Mouse (Mus musculus) brown adipose tissue, adult 24 weeks (tissue): ENCODE data around the gene Dnaaf5. TPM values are rescaled to one million over a fixed set of nuclear protein-coding genes. Genes with fewer than 3 reads are reported as not detected.

Source experiments
- H3K27ac ChIP-seq: fragments of 200-500 bp; replicated peaks from 2 replicates; pipeline ENCODE4 v1.5.1; 2012; ENCODE audit warnings: low read depth, mild to moderate bottlenecking, low read length
- H3K4me1 ChIP-seq: fragments of 200-500 bp; 2 replicates; pipeline ENCODE4 v1.6.1; 2012; ENCODE audit warnings: low read length, mixed read lengths; ENCODE audit not compliant: control insufficient read depth, insufficient read depth, insufficient read length
- H3K4me3 ChIP-seq: fragments of 200-500 bp; 2 replicates; pipeline ENCODE4 v1.5.1; 2012; ENCODE audit warnings: low read depth, mild to moderate bottlenecking, low read length, moderate library complexity; ENCODE audit not compliant: insufficient read depth
- polyA plus RNA-seq: library from polyadenylated mRNA; stranded (reverse); fragments of >200 nt; gene quantifications from 2 replicates; pipeline ENCODE4 v1.2.4, GENCODE M21; 2012; ENCODE audit not compliant: missing spikeins, insufficient read depth, insufficient read length

Dnaaf5 gene
- polyA plus RNA-seq, 1 experiment = 8.2 TPM

DNA sequence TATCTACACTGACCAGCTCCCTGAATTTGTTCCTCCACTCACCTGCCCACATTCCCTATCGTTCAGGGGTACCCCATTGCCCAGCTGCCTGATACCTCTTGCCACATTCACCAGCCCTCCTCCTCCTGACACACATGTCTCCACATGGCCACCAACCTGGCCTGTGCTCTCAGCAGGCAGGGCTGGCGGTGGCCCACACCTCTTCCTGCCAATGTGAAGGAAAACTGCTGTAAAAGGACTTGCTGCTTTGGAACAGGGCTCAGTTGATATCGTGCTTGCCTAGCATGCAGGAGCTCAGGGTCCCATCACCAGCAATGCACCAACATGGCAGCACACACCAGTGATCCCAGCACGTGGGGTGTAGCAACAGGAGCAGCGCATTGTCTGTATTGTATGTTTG is 19.7 kb upstream of the Dnaaf5 start:
- no peak overlapping the region for H3K27ac ChIP-seq
- no peak overlapping the region for H3K4me3 ChIP-seq
- H3K4me1 ChIP-seq = no peaks in the 10 kb centered on the region

DNA sequence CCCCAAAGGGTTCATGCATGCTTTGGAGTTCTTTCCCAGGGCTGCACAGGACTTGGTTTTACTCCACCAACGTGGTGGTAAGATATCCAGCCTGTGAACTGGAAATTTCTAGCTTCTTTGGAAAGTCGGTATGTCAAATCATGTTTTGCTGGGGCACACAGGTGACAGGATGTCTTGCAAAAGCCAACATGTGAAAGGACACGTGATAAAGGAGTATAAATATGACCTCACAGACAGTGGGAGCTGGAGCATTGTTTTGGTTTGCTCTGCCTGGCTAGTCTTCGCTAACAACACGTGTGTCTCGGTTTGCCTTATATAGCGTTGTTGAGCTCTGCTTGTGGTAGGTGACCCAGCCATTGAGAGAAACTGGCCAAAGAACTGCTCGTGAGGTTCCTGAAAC is 15.5 kb upstream of the Dnaaf5 start:
- no peaks in the 10 kb centered on the region for H3K4me1 ChIP-seq
- no peak overlapping the region for H3K27ac ChIP-seq
- H3K4me3 ChIP-seq = no peak overlapping the region

DNA sequence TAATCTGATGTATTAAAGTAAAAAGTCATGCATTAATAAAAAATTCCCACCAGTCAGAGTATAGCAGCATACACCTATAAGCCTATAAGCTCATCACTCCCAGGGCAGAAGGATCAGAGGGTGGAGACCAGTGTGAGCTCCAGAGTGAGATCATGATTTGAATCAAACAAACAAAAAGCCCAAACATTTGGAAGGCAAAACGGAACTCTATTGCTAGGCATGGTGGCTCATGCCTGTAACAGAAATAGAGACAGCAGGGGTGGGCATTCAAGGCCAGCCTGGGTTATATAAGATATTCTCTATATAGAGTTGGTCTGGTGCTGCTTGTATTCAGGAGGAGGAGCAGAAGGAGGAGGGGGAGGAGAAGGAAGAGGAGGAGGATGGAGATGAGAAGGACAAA is 13.7 kb upstream of the Dnaaf5 start:
- Histone ChIP-seq H3K27ac (no peak overlapping the region), H3K4me3 (no peak overlapping the region), H3K4me1 (no peaks in the 10 kb centered on the region)

DNA sequence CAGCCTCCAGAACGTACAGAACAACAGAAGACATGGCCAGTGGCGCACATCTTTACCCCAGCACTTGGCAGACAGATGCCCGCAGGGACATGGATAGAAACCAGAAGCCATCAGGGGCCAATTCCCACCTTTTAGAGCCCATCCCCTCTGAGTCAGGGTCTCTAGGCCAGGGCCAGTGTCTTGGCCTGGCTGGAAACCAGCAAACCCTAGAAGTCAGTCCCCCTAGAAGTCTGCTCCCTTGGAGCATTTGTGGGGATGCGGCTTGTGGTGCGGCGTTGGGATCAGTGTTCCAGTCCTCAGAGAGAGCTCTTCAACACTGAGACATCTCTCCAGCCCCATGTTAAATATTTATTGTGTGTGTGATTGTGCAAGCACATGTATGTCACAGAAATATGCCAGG is 12.8 kb upstream of the Dnaaf5 start:
- Histone ChIP-seq H3K4me3 (no peak overlapping the region), H3K4me1 (no peaks in the 10 kb centered on the region), H3K27ac (no peak overlapping the region)

DNA sequence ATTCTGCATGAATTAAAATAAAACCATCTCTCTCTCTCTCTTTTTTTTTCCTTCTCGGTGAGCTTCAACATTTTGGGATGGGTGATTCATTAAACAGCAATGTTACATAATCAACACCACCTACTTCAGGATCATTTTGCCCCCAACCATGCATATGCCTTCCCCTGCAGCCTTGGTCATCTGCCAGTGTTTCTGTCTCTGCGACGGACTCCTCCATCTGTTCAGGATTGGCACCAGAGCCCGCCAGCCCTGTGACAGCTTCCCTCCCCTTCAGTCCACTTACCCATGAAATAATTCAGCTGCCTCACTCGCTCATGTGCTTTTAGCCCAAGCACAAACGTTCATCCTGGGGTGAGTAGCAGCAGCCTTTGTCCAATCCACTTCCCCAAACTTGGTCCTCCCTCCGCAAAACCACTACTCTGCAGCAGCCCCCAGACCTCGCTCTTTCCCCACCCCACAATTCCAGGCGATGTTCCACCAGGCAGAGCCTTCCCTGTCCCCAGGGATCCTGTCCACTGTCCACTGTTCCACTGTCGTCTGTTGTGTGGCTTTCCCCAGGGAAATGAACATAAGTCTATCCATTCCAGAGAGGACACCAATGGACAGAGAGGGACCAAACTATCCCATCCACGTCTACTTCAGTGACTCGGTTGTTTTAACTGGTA is 11.6 kb upstream of the Dnaaf5 start:
- H3K4me1 ChIP-seq = no peaks in the 10 kb centered on the region
- no peak overlapping the region for H3K4me3 ChIP-seq
- H3K27ac ChIP-seq = no peak overlapping the region

DNA sequence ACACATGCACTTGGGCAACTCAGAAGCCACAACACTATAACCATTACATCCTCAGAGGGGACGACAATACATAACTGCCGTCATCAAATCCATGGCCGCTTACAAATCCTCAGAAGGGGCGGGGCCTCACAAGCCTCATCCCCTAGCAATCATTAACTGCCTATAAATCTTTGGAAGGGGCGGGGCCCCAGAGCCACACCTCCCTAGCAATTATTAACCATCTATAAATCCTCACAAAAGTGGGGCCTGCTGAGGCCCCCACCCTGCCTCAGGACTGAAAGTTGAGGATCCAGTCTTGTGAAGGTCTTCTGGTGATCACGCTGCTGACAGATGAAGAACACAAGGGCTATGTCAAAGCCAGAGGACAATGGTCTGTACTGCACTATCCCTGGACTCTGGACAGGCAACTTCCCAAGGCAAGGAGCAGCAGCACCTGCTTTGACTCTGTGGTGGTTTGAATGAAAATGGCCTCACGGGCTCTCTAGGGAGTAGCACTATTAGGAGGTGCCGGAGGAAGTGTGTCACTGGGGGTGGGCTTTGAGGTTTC is 11.0 kb upstream of the Dnaaf5 start:
- no peak overlapping the region for H3K4me3 ChIP-seq
- H3K4me1 ChIP-seq = no peaks in the 10 kb centered on the region
- no peak overlapping the region for H3K27ac ChIP-seq

DNA sequence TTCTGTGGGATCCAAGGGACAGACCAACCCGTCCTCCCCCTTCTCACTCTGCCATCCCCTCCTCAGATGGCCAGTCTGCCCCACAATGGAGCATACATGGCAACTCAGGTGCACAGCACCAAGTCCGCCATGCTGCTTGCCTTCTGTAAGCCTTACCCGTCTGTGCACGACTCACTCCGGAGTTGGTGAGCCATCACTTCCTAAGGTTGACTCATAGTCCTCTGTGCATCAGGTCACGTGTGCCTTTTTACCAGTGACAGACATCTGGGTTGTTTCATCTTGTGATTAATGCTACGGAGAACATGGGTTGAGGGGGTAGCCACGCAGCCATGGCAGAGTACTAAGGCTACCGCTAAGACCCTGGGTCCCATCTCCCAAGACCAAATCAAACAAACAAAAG is 9.4 kb upstream of the Dnaaf5 start:
- no peaks in the 10 kb centered on the region for H3K4me1 ChIP-seq
- no peak overlapping the region for H3K4me3 ChIP-seq
- no peak overlapping the region for H3K27ac ChIP-seq

DNA sequence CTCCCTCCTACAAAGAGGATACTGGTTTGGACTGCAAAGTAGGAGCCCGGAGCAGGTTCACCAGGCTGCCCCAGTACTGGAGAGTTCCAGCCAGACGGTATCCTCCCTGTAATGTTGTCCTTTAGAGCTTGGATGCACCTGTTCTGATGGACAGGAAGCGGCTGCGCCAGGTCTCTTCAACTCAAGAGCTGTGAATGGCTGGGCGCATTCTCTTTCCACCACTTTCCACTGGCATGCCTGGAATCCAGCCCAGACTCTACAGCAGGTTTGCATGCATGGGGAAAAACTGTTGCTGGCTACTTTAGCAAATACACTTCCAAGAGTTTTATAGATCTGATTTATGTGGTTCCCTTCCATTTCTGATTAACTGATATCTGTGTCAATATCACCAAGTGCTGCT is 8.7 kb upstream of the Dnaaf5 start:
- Histone ChIP-seq H3K4me1 (no peaks in the 10 kb centered on the region), H3K27ac (no peak overlapping the region), H3K4me3 (no peak overlapping the region)

DNA sequence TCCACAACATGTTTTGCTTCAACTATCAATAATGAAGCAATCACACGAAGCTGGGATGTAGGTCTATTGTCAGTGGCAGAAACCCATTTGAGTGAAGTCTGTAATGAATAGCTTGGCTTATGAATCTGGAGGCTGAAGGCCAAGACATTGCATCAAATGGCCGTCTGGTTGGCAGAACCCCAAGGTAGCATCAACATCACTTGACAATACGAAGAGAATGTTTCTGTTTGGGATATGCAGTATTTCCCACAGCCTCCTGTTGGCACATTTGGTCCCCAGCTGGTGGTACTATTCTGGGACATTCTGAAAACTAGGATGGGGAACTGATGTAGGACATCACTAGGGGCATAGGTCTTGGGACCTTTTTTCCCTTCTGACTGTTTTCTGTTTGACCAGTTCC is 6.1 kb upstream of the Dnaaf5 start:
- H3K4me1 ChIP-seq = 0 out of 2 replicates have a peak, but pooled peaks cover under 1% of the 10 kb centered on the region
- no peak overlapping the region for H3K27ac ChIP-seq
- H3K4me3 ChIP-seq = no peak overlapping the region

DNA sequence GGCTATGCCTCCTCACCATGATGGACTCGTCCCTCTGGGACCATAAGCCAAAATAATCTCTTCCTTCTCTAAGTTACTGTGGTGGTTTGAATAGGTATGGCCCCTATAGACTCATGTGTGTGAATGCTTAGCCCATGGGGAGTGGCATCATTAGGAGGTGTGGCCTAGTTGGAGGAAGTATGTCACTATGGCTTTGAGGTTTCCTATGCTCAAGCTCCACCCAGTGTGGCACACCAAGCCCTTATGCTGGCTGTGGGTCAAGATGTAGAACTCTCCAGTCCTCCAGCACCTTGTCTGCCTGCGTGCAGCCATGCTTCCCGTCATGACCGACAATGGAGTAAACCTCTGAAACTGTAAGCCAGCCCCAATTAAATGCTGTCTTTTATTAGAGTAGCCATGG is 4.3 kb upstream of the Dnaaf5 start:
- 0 out of 2 replicates have a peak, but pooled peaks cover 3% of the 10 kb centered on the region for H3K4me1 ChIP-seq
- H3K27ac ChIP-seq = no peak overlapping the region
- H3K4me3 ChIP-seq = no peak overlapping the region

DNA sequence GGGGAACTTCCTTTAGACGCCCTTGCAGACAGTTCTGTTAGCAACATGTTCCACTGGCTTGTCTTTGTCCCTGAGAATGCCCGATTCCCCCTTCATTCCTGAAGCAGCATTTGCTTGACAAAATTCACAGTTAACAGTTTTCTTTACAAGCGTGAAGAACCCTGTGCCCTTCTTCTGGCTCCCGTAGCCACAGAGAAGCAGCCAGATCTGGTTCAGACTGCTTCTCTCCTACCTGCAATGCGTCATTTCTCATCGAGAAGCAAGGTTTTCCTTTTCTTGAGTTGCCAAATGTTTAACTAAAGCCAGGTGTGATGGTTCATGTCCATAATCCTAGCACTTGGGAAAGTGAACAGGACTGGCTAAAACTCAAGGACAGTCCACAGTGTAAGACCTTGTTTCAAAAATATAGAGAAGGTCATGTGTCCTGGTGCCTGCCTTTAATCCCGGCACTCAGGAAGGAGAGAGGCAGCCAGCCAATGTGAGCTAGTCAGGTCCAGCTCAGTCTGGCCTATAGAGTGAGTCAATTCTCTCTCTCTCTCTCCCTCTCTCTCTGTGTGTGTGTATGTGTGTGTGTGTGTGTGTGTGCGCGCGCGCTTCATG is 3.4 kb upstream of the Dnaaf5 start:
- H3K4me1 ChIP-seq = 0 out of 2 replicates have a peak, but pooled peaks cover 3% of the 10 kb centered on the region
- no peak overlapping the region for H3K4me3 ChIP-seq
- no peak overlapping the region for H3K27ac ChIP-seq

DNA sequence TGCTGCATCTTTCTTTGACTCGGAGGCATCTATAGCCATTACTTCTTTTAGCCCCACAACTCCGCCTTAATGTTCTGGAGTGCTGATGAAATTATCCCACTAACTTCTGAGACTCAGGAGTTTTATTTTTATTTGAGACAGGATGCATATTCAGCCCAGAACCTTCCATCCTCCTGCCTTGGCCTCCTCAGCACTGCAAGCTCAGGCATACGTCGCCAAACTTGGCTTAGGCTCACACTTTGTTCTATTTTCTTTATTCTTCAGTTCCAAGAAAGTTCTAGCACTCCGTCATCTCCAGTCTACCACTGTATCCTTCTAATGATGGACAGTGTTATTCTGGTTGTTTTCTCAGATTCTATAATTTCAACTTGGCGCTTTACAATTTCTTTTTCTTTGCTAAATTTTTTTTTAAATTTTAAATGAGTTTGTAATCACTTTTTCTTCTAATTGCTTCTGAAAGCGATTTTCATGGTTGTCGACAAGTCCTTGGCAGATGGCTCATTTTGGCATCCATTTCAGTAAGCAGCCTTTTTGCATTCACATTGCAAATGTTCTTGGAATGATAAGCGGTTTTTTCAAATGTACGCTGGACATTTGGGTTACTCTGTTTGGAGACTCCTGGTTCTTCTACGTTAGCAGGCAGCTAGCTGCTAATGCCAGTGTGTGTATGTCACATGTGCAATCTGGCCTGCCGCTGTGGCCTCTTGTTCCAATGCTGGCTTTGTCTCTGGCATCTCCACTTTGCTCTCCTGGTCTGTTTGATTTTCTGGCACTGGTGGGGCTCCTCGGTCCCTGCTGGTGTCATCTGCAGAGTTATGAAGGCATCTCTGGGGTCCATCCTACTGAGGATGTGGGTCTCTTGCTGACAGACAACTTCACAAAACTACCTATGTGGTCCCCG is 2.6 kb upstream of the Dnaaf5 start:
- no peak overlapping the region for H3K4me3 ChIP-seq
- no peak overlapping the region for H3K27ac ChIP-seq
- 0 out of 2 replicates have a peak, but pooled peaks cover 3% of the 10 kb centered on the region for H3K4me1 ChIP-seq

DNA sequence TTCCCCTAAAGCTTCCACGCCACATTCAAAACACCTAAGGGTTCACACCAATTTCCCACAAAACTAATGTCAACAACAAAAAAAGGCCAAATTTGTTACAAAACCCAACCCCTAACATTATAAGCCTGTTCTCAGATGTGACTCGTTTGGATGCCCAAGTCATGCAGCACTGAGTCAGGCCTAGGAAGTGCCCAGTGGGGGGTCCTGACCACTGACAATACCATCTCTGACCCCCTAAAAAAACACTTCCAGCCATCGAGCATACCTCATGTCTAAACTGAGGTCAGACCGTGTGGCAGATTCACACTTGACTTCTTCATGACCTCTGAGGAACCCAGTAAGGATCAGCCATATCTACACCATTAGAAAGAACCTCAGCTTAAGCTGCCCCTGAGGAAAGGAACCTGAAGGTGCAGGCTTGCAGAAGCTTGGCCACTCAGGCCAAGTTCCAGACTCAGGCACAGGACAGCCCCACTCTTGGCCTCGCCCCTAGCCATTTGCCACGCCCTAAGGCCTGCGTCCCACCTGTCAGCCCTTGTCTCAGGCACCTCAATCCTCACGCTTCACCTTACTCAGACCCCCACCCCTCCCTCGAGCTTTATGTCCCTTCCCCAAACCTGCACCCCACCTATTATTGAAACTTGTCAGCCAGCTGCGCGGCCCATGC is 884 bp upstream of the Dnaaf5 start:
- Histone ChIP-seq H3K4me3 (peak overlapping the region; percentile 58), H3K4me1 (0 out of 2 replicates have a peak, but pooled peaks cover 3% of the 10 kb centered on the region), H3K27ac (no peak overlapping the region)

DNA sequence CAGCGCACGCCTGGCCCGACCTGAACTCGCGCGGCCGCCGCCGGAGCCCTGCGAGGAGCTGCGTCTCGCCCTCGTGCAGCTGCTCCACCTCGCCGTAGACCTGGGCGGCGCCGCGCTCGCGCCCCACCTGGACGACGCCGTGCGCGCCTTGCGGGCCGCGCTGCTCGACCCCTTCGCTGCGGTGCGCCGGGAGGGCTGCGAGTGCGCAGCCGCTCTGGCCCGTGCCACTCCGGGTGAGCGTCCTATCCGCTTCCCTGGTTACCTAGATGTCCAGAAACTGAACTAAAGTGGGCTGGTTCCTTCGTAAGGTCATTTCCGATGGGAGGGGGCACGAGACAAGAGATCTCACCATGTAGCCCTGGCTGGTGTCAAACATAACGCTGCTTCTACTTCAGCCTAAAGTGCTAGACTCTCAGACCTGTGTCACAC is 594 bp downstream of the Dnaaf5 start:
- Histone ChIP-seq H3K4me1 (0 out of 2 replicates have a peak, but pooled peaks cover 3% of the 10 kb centered on the region), H3K27ac (no peak overlapping the region), H3K4me3 (peak overlapping the region; percentile 79)

DNA sequence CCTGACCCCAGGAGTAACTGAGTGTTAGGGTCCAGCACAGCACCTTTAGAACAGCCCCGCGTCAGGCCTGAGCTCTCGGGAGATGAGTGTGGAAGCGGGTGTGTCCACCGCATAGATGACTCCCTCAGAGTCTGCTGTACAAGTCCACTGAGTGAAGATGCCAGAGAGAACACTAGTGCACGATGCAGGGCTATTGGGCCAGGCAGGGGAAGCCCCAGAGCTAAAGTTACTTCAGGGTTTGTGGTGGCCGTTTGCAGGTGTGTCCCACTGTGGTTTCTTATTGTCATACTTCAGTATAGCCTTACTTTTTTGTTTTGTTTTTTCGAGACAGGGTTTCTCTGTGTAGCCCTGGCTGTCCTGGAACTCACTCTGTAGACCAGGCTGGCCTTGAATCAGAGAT is 10.9 kb downstream of the Dnaaf5 start:
- H3K4me3 ChIP-seq = no peak overlapping the region
- H3K27ac ChIP-seq = no peak overlapping the region
- peaks cover 4% of the 10 kb centered on the region; the same call in 1 of the 2 replicates for H3K4me1 ChIP-seq
